Mouse (Mus musculus): Measurements from ENCODE around the gene Gm15517. TPM values are rescaled to one million over a fixed set of nuclear protein-coding genes. Genes with fewer than 3 reads are reported as not detected.
A peak's percentile ranks its signal among the peaks of the same experiment; 100 is the strongest.

Gene Gm15517
- total and polyA plus RNA-seq, 3 experiments, result not detected

GRCm38 (mm10) chr7:44303346-44304340 is 42.4 kb downstream of the Gm15517 start:
- TF ChIP-seq EP300 (IDR thresholded peaks at IDR 0.05; ENCODE audit: low read depth in 1 of 2, low read length in 2 of 2) (no peak), POLR2A (IDR thresholded peaks at IDR 0.05; ENCODE audit: control insufficient read depth in 1 of 2, insufficient read depth in 1 of 2, low read depth in 1 of 2, low read length in 2 of 2, poor library complexity in 1 of 2) (no peak; a peak in 1 of 4 replicates), POLR2AphosphoS5 (IDR thresholded peaks at IDR 0.05; ENCODE audit: borderline replicate concordance, low read depth, low read length) (no peak), MYB (IDR thresholded peaks at IDR 0.05; ENCODE audit: low read depth, low read length) (no peak), GATA1 (IDR thresholded peaks at IDR 0.05; ENCODE audit: low read depth, low read length) (no peak), MAFK (IDR thresholded peaks at IDR 0.05; ENCODE audit: borderline replicate concordance, low read depth, low read length) (peak; percentile 73)
- H3K27me3 ChIP-seq (ENCODE audit: control insufficient read depth in 1 of 2, insufficient read depth in 2 of 2, low read length in 2 of 2), result peaks cover 0 to 2% of the 10 kb centered on the region in 2 experiments; a peak in 1 of 4 replicates
- no peaks in the 10 kb centered on the region for H3K9me3 ChIP-seq (replicated peaks; ENCODE audit: insufficient read depth, low read length)
- H3K4me3 ChIP-seq (ENCODE audit: control insufficient read depth in 1 of 2, insufficient read depth in 1 of 2, low read depth in 2 of 2, low read length in 2 of 2), result peak overlapping the region; percentile 63 to 84
- peaks cover 0 to 10% of the 10 kb centered on the region in 2 experiments; a peak in 2 of 4 replicates for H3K4me1 ChIP-seq (ENCODE audit: control insufficient read depth in 1 of 2, insufficient read depth in 2 of 2, low read length in 2 of 2)
- H3K36me3 ChIP-seq (ENCODE audit: control insufficient read depth in 1 of 2, insufficient read depth in 2 of 2, low read length in 2 of 2), result peaks cover 0 to 4% of the 10 kb centered on the region in 2 experiments; a peak in 1 of 4 replicates
- peaks cover 1% of the 10 kb centered on the region; the same call in 1 of the 2 replicates for H3K79me2 ChIP-seq (ENCODE audit: control insufficient read depth, insufficient read depth, low read length, poor library complexity)
- peak overlapping the region; percentile 83 for H3K27ac ChIP-seq (ENCODE audit: control insufficient read depth, low read depth, low read length)
- peak; percentile 62 for DNase-seq (ENCODE audit: low read depth, low spot score)
- H3K9ac ChIP-seq (ENCODE audit: control insufficient read depth, low read depth, low read length, poor library complexity, severe bottlenecking), result peak overlapping the region; percentile 93

GRCm38 (mm10) chr7:44304463-44304774 is 43.2 kb downstream of the Gm15517 start:
- TF ChIP-seq MYC (IDR thresholded peaks at IDR 0.05; ENCODE audit: low read depth, low read length), result no peak
- 0 out of 2 replicates have a peak, but pooled peaks have one; percentile 22 for TF ChIP-seq SIN3A (IDR thresholded peaks at IDR 0.05; ENCODE audit: low read length)
- Histone ChIP-seq H3K27me3 (ENCODE audit: control insufficient read depth in 1 of 2, insufficient read depth in 2 of 2, low read length in 2 of 2) (no peaks in the 10 kb centered on the region; a peak in 1 of 4 replicates), H3K9ac (ENCODE audit: control insufficient read depth, low read depth, low read length, poor library complexity, severe bottlenecking) (peak overlapping the region; percentile 93), H3K9me3 (replicated peaks; ENCODE audit: insufficient read depth, low read length) (no peaks in the 10 kb centered on the region), H3K4me1 (ENCODE audit: control insufficient read depth in 1 of 2, insufficient read depth in 2 of 2, low read length in 2 of 2) (peaks cover 0 to 10% of the 10 kb centered on the region in 2 experiments; a peak in 2 of 4 replicates), H3K4me3 (ENCODE audit: control insufficient read depth in 1 of 2, insufficient read depth in 1 of 2, low read depth in 2 of 2, low read length in 2 of 2) (peak overlapping the region; percentile 63 to 84), H3K36me3 (ENCODE audit: control insufficient read depth in 1 of 2, insufficient read depth in 2 of 2, low read length in 2 of 2) (peaks cover 0 to 4% of the 10 kb centered on the region in 2 experiments; a peak in 1 of 4 replicates), H3K79me2 (ENCODE audit: control insufficient read depth, insufficient read depth, low read length, poor library complexity) (peaks cover 1% of the 10 kb centered on the region; the same call in 1 of the 2 replicates), H3K27ac (ENCODE audit: control insufficient read depth, low read depth, low read length) (peak overlapping the region; percentile 83)
- DNase-seq (ENCODE audit: low read depth, low spot score), result no peak

GRCm38 (mm10) chr7:44304775-44305641 is 43.8 kb downstream of the Gm15517 start:
- Histone ChIP-seq H3K27me3 (ENCODE audit: control insufficient read depth in 1 of 2, insufficient read depth in 2 of 2, low read length in 2 of 2) (no peaks in the 10 kb centered on the region; a peak in 1 of 4 replicates), H3K36me3 (ENCODE audit: control insufficient read depth in 1 of 2, insufficient read depth in 2 of 2, low read length in 2 of 2) (peaks cover 0 to 4% of the 10 kb centered on the region in 2 experiments; a peak in 1 of 4 replicates), H3K4me1 (ENCODE audit: control insufficient read depth in 1 of 2, insufficient read depth in 2 of 2, low read length in 2 of 2) (peaks cover 0 to 10% of the 10 kb centered on the region in 2 experiments; a peak in 2 of 4 replicates), H3K79me2 (ENCODE audit: control insufficient read depth, insufficient read depth, low read length, poor library complexity) (peaks cover 1% of the 10 kb centered on the region; the same call in 1 of the 2 replicates), H3K4me3 (ENCODE audit: control insufficient read depth in 1 of 2, insufficient read depth in 1 of 2, low read depth in 2 of 2, low read length in 2 of 2) (peak overlapping the region; percentile 63 to 84), H3K9me3 (replicated peaks; ENCODE audit: insufficient read depth, low read length) (no peaks in the 10 kb centered on the region), H3K27ac (ENCODE audit: control insufficient read depth, low read depth, low read length) (peak overlapping the region; percentile 83), H3K9ac (ENCODE audit: control insufficient read depth, low read depth, low read length, poor library complexity, severe bottlenecking) (peak overlapping the region; percentile 93)
- peak; percentile 99 for DNase-seq (ENCODE audit: low read depth, low spot score)
- TF ChIP-seq GABPA (IDR thresholded peaks at IDR 0.05; ENCODE audit: low read depth, low read length) (no peak), CTCF (IDR thresholded peaks at IDR 0.05 in 2 of 3, conservative IDR thresholded peaks at IDR 0.05 in 1 of 3; ENCODE audit: control insufficient read depth in 1 of 3, insufficient read depth in 1 of 3, low read depth in 2 of 3, low read length in 3 of 3, poor library complexity in 1 of 3, severe bottlenecking in 1 of 3) (no peak), TCF12 (IDR thresholded peaks at IDR 0.05; ENCODE audit: low read depth, low read length) (peak; percentile 48; the same call in 1 of the 2 replicates), MAFK (IDR thresholded peaks at IDR 0.05; ENCODE audit: borderline replicate concordance, low read depth, low read length) (no peak), MEF2A (IDR thresholded peaks at IDR 0.05; ENCODE audit: extremely low read depth, insufficient replicate concordance, low read depth, low read length, poor library complexity, severe bottlenecking) (no peak), POLR2A (IDR thresholded peaks at IDR 0.05; ENCODE audit: control insufficient read depth in 1 of 2, insufficient read depth in 1 of 2, low read depth in 1 of 2, low read length in 2 of 2, poor library complexity in 1 of 2) (peak; percentile 94 to 97), MAX (IDR thresholded peaks at IDR 0.05; ENCODE audit: low read length) (no peak; the same call in 1 of the 2 replicates), TBP (IDR thresholded peaks at IDR 0.05; ENCODE audit: low read depth, low read length) (peak; percentile 14; the same call in 1 of the 2 replicates), KAT2A (conservative IDR thresholded peaks at IDR 0.05; ENCODE audit: low read depth, low read length) (0 out of 2 replicates have a peak, but pooled peaks have one; percentile 35), TAL1 (IDR thresholded peaks at IDR 0.05; ENCODE audit: low read length) (no peak), USF1 (IDR thresholded peaks at IDR 0.05; ENCODE audit: low read depth, low read length) (no peak), ZNF384 (IDR thresholded peaks at IDR 0.05; ENCODE audit: low read depth, low read length) (no peak), ZC3H11A (IDR thresholded peaks at IDR 0.05; ENCODE audit: low read depth, low read length) (no peak), NELFE (IDR thresholded peaks at IDR 0.05; ENCODE audit: low read depth, low read length) (peak; percentile 96)

Measured in MEL (cell line).